Mouse (Mus musculus): Measurements from ENCODE around the gene Gm11596. TPM values are rescaled to one million over a fixed set of nuclear protein-coding genes. Genes with fewer than 3 reads are reported as not detected.

Gene Gm11596
- polyA plus RNA-seq, 1 experiment from 2014 or later: not detected

GRCm38 (mm10) chr11:99758877-99759276, 34.4 kb downstream of the Gm11596 start:
- H3K27me3 ChIP-seq: no peaks in the 10 kb centered on the region
- no peaks in the 10 kb centered on the region for H3K4me1 ChIP-seq (replicated peaks)
- WGBS: 83% methylated on average over 1 of the region's 1 CpGs
- no peak overlapping the region for H3K4me2 ChIP-seq
- no peak for ATAC-seq (replicated peaks; ENCODE audit: insufficient number of reproducible peaks, insufficient read depth, low FRiP score, low read depth)
- H3K9ac ChIP-seq: no peak overlapping the region
- H3K36me3 ChIP-seq: no peaks in the 10 kb centered on the region
- H3K27ac ChIP-seq: no peak overlapping the region
- H3K9me3 ChIP-seq (replicated peaks): no peaks in the 10 kb centered on the region
- H3K4me3 ChIP-seq: no peak overlapping the region

GRCm38 (mm10) chr11:99743985-99744384, 49.3 kb downstream of the Gm11596 start:
- ATAC-seq (replicated peaks; ENCODE audit: insufficient number of reproducible peaks, insufficient read depth, low FRiP score, low read depth): no peak
- WGBS: 56% methylated on average over 3 of the region's 3 CpGs

More at GRCm38 (mm10) chr11:99743985-99744384, 49.3 kb downstream of the Gm11596 start:
- Histone ChIP-seq H3K4me2 (no peak overlapping the region), H3K9ac (no peak overlapping the region), H3K27ac (no peak overlapping the region), H3K36me3 (no peaks in the 10 kb centered on the region), H3K9me3 (replicated peaks) (no peaks in the 10 kb centered on the region), H3K4me1 (replicated peaks) (no peaks in the 10 kb centered on the region), H3K27me3 (no peaks in the 10 kb centered on the region), H3K4me3 (no peak overlapping the region)

Other genes starting within 250 kb of the Gm11596 start
- not detected in 2 replicates for gene Krtap3-3, start 242.6 kb downstream of the Gm11596 start, polyA plus RNA-seq (2015; fragmentation: Nextera tagmentation; extraction: Ambion mirVana)
- not detected in 2 replicates for gene Krtap3-2, start 236.6 kb downstream of the Gm11596 start, polyA plus RNA-seq (2015; fragmentation: Nextera tagmentation; extraction: Ambion mirVana)
- gene Gm11939, start 234.0 kb downstream of the Gm11596 start, polyA plus RNA-seq (2015; fragmentation: Nextera tagmentation; extraction: Ambion mirVana): not detected in 2 replicates
- not detected in 2 replicates for gene Krtap3-1, start 226.8 kb downstream of the Gm11596 start, polyA plus RNA-seq (2015; fragmentation: Nextera tagmentation; extraction: Ambion mirVana)
- not detected in 2 replicates for gene Krtap1-5, start 212.5 kb downstream of the Gm11596 start, polyA plus RNA-seq (2015; fragmentation: Nextera tagmentation; extraction: Ambion mirVana)
- not detected in 2 replicates for gene Krtap1-4, start 209.8 kb downstream of the Gm11596 start, polyA plus RNA-seq (2015; fragmentation: Nextera tagmentation; extraction: Ambion mirVana)
- gene Krtap1-3, start 202.1 kb downstream of the Gm11596 start, polyA plus RNA-seq (2015; fragmentation: Nextera tagmentation; extraction: Ambion mirVana): not detected in 2 replicates
- gene Krtap9-3, start 195.4 kb downstream of the Gm11596 start, polyA plus RNA-seq (2015; fragmentation: Nextera tagmentation; extraction: Ambion mirVana): not detected in 2 replicates
- gene Gm11938, start 190.2 kb downstream of the Gm11596 start, polyA plus RNA-seq (2015; fragmentation: Nextera tagmentation; extraction: Ambion mirVana): not detected in 2 replicates
- gene Gm11937, start 183.3 kb downstream of the Gm11596 start, polyA plus RNA-seq (2015; fragmentation: Nextera tagmentation; extraction: Ambion mirVana): not detected in 2 replicates
- not detected in 2 replicates for gene Krtap2-4, start 178.6 kb downstream of the Gm11596 start, polyA plus RNA-seq (2015; fragmentation: Nextera tagmentation; extraction: Ambion mirVana)
- not detected in 2 replicates for gene Gm11562, start 173.0 kb downstream of the Gm11596 start, polyA plus RNA-seq (2015; fragmentation: Nextera tagmentation; extraction: Ambion mirVana)
- gene Krtap4-1, start 165.2 kb downstream of the Gm11596 start, polyA plus RNA-seq (2015; fragmentation: Nextera tagmentation; extraction: Ambion mirVana): not detected in 2 replicates
- gene Krtap4-2, start 158.4 kb downstream of the Gm11596 start, polyA plus RNA-seq (2015; fragmentation: Nextera tagmentation; extraction: Ambion mirVana): not detected in 2 replicates
- not detected in 2 replicates for gene Krtap4-7, start 149.4 kb downstream of the Gm11596 start, polyA plus RNA-seq (2015; fragmentation: Nextera tagmentation; extraction: Ambion mirVana)
- not detected in 2 replicates for gene Gm11555, start 143.2 kb downstream of the Gm11596 start, polyA plus RNA-seq (2015; fragmentation: Nextera tagmentation; extraction: Ambion mirVana)
- not detected in 2 replicates for gene Gm11563, start 134.5 kb downstream of the Gm11596 start, polyA plus RNA-seq (2015; fragmentation: Nextera tagmentation; extraction: Ambion mirVana)
- gene Krtap4-6, start 127.5 kb downstream of the Gm11596 start, polyA plus RNA-seq (2015; fragmentation: Nextera tagmentation; extraction: Ambion mirVana): not detected in 2 replicates
- not detected in 2 replicates for gene Gm14190, start 102.7 kb downstream of the Gm11596 start, polyA plus RNA-seq (2015; fragmentation: Nextera tagmentation; extraction: Ambion mirVana)
- not detected in 2 replicates for gene Gm14180, start 59.2 kb downstream of the Gm11596 start, polyA plus RNA-seq (2015; fragmentation: Nextera tagmentation; extraction: Ambion mirVana)
- not detected in 2 replicates for gene Gm11595, start 20.6 kb downstream of the Gm11596 start, polyA plus RNA-seq (2015; fragmentation: Nextera tagmentation; extraction: Ambion mirVana)
- gene Krtap4-8, start 12.8 kb downstream of the Gm11596 start, polyA plus RNA-seq (2015; fragmentation: Nextera tagmentation; extraction: Ambion mirVana): not detected in 2 replicates
- not detected in 2 replicates for gene Krtap4-9, start 8.3 kb downstream of the Gm11596 start, polyA plus RNA-seq (2015; fragmentation: Nextera tagmentation; extraction: Ambion mirVana)
- not detected in 2 replicates for gene Gm11569, start 5.5 kb upstream of the Gm11596 start, polyA plus RNA-seq (2015; fragmentation: Nextera tagmentation; extraction: Ambion mirVana)
- not detected in 2 replicates for gene Gm11554, start 11.0 kb upstream of the Gm11596 start, polyA plus RNA-seq (2015; fragmentation: Nextera tagmentation; extraction: Ambion mirVana)
- gene Krtap4-13, start 16.4 kb upstream of the Gm11596 start, polyA plus RNA-seq (2015; fragmentation: Nextera tagmentation; extraction: Ambion mirVana): not detected in 2 replicates
- gene Gm11564, start 22.2 kb upstream of the Gm11596 start, polyA plus RNA-seq (2015; fragmentation: Nextera tagmentation; extraction: Ambion mirVana): not detected in 2 replicates
- not detected in 2 replicates for gene 2300003K06Rik, start 44.6 kb upstream of the Gm11596 start, polyA plus RNA-seq (2015; fragmentation: Nextera tagmentation; extraction: Ambion mirVana)
- not detected in 2 replicates for gene Krtap4-16, start 58.1 kb upstream of the Gm11596 start, polyA plus RNA-seq (2015; fragmentation: Nextera tagmentation; extraction: Ambion mirVana)
- not detected in 2 replicates for gene Gm11568, start 64.5 kb upstream of the Gm11596 start, polyA plus RNA-seq (2015; fragmentation: Nextera tagmentation; extraction: Ambion mirVana)
- not detected in 2 replicates for gene Gm11559, start 71.0 kb upstream of the Gm11596 start, polyA plus RNA-seq (2015; fragmentation: Nextera tagmentation; extraction: Ambion mirVana)
- not detected in 2 replicates for gene Krtap9-1, start 79.9 kb upstream of the Gm11596 start, polyA plus RNA-seq (2015; fragmentation: Nextera tagmentation; extraction: Ambion mirVana)
- gene Gm11567, start 85.7 kb upstream of the Gm11596 start, polyA plus RNA-seq (2015; fragmentation: Nextera tagmentation; extraction: Ambion mirVana): not detected in 2 replicates
- gene Krtap31-1, start 114.5 kb upstream of the Gm11596 start, polyA plus RNA-seq (2015; fragmentation: Nextera tagmentation; extraction: Ambion mirVana): not detected in 2 replicates
- gene Gm11565, start 121.3 kb upstream of the Gm11596 start, polyA plus RNA-seq (2015; fragmentation: Nextera tagmentation; extraction: Ambion mirVana): not detected in 2 replicates
- not detected in 2 replicates for gene Krtap31-2, start 142.8 kb upstream of the Gm11596 start, polyA plus RNA-seq (2015; fragmentation: Nextera tagmentation; extraction: Ambion mirVana)
- not detected in 2 replicates for gene Krtap9-5, start 155.0 kb upstream of the Gm11596 start, polyA plus RNA-seq (2015; fragmentation: Nextera tagmentation; extraction: Ambion mirVana)
- gene Krtap29-1, start 185.6 kb upstream of the Gm11596 start, polyA plus RNA-seq (2015; fragmentation: Nextera tagmentation; extraction: Ambion mirVana): not detected in 2 replicates
- gene Krtap16-1, start 193.1 kb upstream of the Gm11596 start, polyA plus RNA-seq (2015; fragmentation: Nextera tagmentation; extraction: Ambion mirVana): not detected in 2 replicates
- gene Krtap17-1, start 200.5 kb upstream of the Gm11596 start, polyA plus RNA-seq (2015; fragmentation: Nextera tagmentation; extraction: Ambion mirVana): 0.76 TPM in 1 of 2 replicates, not detected in the other
- gene Krt33a, start 222.7 kb upstream of the Gm11596 start, polyA plus RNA-seq (2015; fragmentation: Nextera tagmentation; extraction: Ambion mirVana): not detected in 2 replicates
- gene Krt33b, start 236.4 kb upstream of the Gm11596 start, polyA plus RNA-seq (2015; fragmentation: Nextera tagmentation; extraction: Ambion mirVana): 0.09 TPM in 1 of 2 replicates, not detected in the other
- not detected in 2 replicates for gene Krt34, start 248.1 kb upstream of the Gm11596 start, polyA plus RNA-seq (2015; fragmentation: Nextera tagmentation; extraction: Ambion mirVana)

All from heart, embryonic 15.5 days (tissue).